In the genomic region with DNA sequence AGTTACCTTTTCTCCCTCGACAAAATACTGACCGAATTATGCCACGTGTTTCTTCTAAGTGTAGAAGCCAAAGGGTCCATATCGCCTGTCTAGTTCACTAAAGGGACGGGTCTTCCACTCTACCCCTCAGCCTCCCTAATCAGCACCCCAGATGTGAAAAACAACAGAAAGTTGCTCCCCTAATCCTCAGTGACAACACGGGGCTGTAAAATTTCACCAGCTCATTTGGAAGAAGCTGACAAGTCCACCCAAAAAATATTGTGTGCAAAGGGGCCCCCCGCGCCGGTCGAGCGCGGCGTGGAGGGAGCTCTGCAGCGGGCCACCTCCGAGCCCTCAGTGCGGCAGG, we compare ENCODE assay signal across 9 mouse cellular contexts. TPM values are rescaled to one million over a fixed set of nuclear protein-coding genes. Genes with fewer than 3 reads are reported as not detected.
DNase-seq lines count a peak whose midpoint lies in the region; ATAC-seq and TF ChIP-seq lines count a peak whose summit lies in the region.
"Had no signal": no experiment of that assay in that cellular context is flagged by ENCODE, and none has a peak within 500 bp of the region (broad histone marks: within the 10 kb centered on the region; RNA-seq: fewer than 3 reads in every experiment).

No protein-coding gene starts in this region.

- TF ChIP-seq EP300 in ES-Bruce4 (IDR thresholded peaks at IDR 0.05; ENCODE audit: insufficient read depth, low read depth, low read length) = no peak
- TF ChIP-seq EP300 in heart, postnatal 0 days (IDR thresholded peaks at IDR 0.05; ENCODE audit: low read depth) = no peak

- no peaks in the 10 kb centered on the region for H3K9me3 ChIP-seq in heart, embryonic 11.5 days (replicated peaks; ENCODE audit: control insufficient read depth, low read length)
- H3K9me3 ChIP-seq in ES-Bruce4 (replicated peaks; ENCODE audit: control insufficient read depth, insufficient read depth, low read length, poor library complexity, severe bottlenecking) = no peaks in the 10 kb centered on the region
- H3K9me3 ChIP-seq in heart, postnatal 0 days (replicated peaks; ENCODE audit: control insufficient read depth, low read length) = no peaks in the 10 kb centered on the region
- peaks cover 12% of the 10 kb centered on the region; the same call in 1 of the 2 replicates for H3K9me3 ChIP-seq in midbrain, embryonic 10.5 days (replicated peaks)

- TF ChIP-seq CTCF in ES-Bruce4 (IDR thresholded peaks at IDR 0.05; ENCODE audit: low read depth, low read length) = no peak
- no peak for TF ChIP-seq CTCF in heart, postnatal 0 days (IDR thresholded peaks at IDR 0.05; ENCODE audit: low read depth)

- no peak for TF ChIP-seq POLR2A in ES-Bruce4 (IDR thresholded peaks at IDR 0.05; ENCODE audit: insufficient read depth, low read length)

- no peaks in the 10 kb centered on the region for H3K4me1 ChIP-seq in heart, embryonic 11.5 days (ENCODE audit: control insufficient read depth, insufficient read depth, low read length)
- H3K4me1 ChIP-seq in ES-Bruce4 (ENCODE audit: control insufficient read depth, insufficient read depth, low read length) = peaks cover 1% of the 10 kb centered on the region
- no peaks in the 10 kb centered on the region for H3K4me1 ChIP-seq in heart, postnatal 0 days (ENCODE audit: control insufficient read depth, insufficient read depth)
- H3K4me1 ChIP-seq in midbrain, embryonic 10.5 days = peaks cover 24% of the 10 kb centered on the region

- H3K4me3 ChIP-seq in heart, embryonic 11.5 days (ENCODE audit: low read depth, low read length) = peak overlapping the region; percentile 56
- peak overlapping the region; percentile 43 for H3K4me3 ChIP-seq in ES-Bruce4 (ENCODE audit: low read depth, low read length)
- peak overlapping the region; percentile 58 for H3K4me3 ChIP-seq in heart, postnatal 0 days (ENCODE audit: low read depth, low read length)
- H3K4me3 ChIP-seq in midbrain, embryonic 10.5 days = peak overlapping the region; percentile 64

- 8% methylated on average over 16 of the region's 16 CpGs for WGBS in heart, embryonic 11.5 days (ENCODE audit: insufficient replicate concordance)
- 11% methylated on average over 10 of the region's 16 CpGs for WGBS in heart, postnatal 0 days
- WGBS in midbrain, embryonic 10.5 days = 28% methylated on average over 16 of the region's 16 CpGs

- no peaks in the 10 kb centered on the region for H3K36me3 ChIP-seq in heart, embryonic 11.5 days (ENCODE audit: control insufficient read depth, insufficient read depth, low read length)
- H3K36me3 ChIP-seq in ES-Bruce4 (ENCODE audit: control insufficient read depth, insufficient read depth, low read length, poor library complexity, severe bottlenecking) = no peaks in the 10 kb centered on the region
- no peaks in the 10 kb centered on the region for H3K36me3 ChIP-seq in heart, postnatal 0 days (replicated peaks; ENCODE audit: control insufficient read depth, insufficient read depth, low read length)
- H3K36me3 ChIP-seq in midbrain, embryonic 10.5 days = no peaks in the 10 kb centered on the region

- peak overlapping the region; percentile 61; the same call in 1 of the 2 replicates for H3K9ac ChIP-seq in heart, embryonic 11.5 days (ENCODE audit: low read depth, low read length)
- H3K9ac ChIP-seq in ES-Bruce4 (ENCODE audit: low read depth, poor library complexity, severe bottlenecking) = peak overlapping the region; percentile 91
- H3K9ac ChIP-seq in heart, postnatal 0 days (replicated peaks; ENCODE audit: low read depth, low read length) = no peak overlapping the region

- H3K27ac ChIP-seq in heart, embryonic 11.5 days (ENCODE audit: low read depth, low read length) = no peak overlapping the region
- H3K27ac ChIP-seq in ES-Bruce4 (ENCODE audit: insufficient read depth, low read length) = no peak overlapping the region
- H3K27ac ChIP-seq in heart, postnatal 0 days (ENCODE audit: low read depth) = no peak overlapping the region
- H3K27ac ChIP-seq in midbrain, embryonic 10.5 days (replicated peaks) = peak overlapping the region; percentile 94

- H3K27me3 ChIP-seq in heart, embryonic 11.5 days (ENCODE audit: control insufficient read depth, insufficient read depth, low read length) = peaks cover 12% of the 10 kb centered on the region
- 0 out of 2 replicates have a peak, but pooled peaks cover 2% of the 10 kb centered on the region for H3K27me3 ChIP-seq in ES-Bruce4 (ENCODE audit: control insufficient read depth, insufficient read depth, low read length, poor library complexity, severe bottlenecking)
- peaks cover 20% of the 10 kb centered on the region for H3K27me3 ChIP-seq in heart, postnatal 0 days (ENCODE audit: control insufficient read depth, insufficient read depth, low read length)
- 0 out of 2 replicates have a peak, but pooled peaks cover 7% of the 10 kb centered on the region for H3K27me3 ChIP-seq in midbrain, embryonic 10.5 days (ENCODE audit: low read depth, poor library complexity, severe bottlenecking)
- H3K27me3 ChIP-seq: CH12.LX had no signal

- peak overlapping the region; percentile 67 for H3K4me2 ChIP-seq in heart, embryonic 11.5 days
- H3K4me2 ChIP-seq in heart, postnatal 0 days (ENCODE audit: low read depth, low read length) = peak overlapping the region; percentile 72

- no peak for ATAC-seq in heart, embryonic 11.5 days (replicated peaks; ENCODE audit: insufficient number of reproducible peaks, low FRiP score, low TSS enrichment)
- no peak for ATAC-seq in heart, postnatal 0 days (ENCODE audit: insufficient read depth, low read depth)

- no peak for DNase-seq in heart, postnatal 4 days
- DNase-seq in heart, postnatal 0 days (ENCODE audit: low spot score) = no peak
- DNase-seq in midbrain, embryonic 10.5 days (ENCODE audit: low spot score) = no peak
- no peak for DNase-seq in cerebellum, postnatal 25 days
- no peak for DNase-seq in left cerebral cortex, adult 18-20 months (ENCODE audit: low spot score in 2 of 2)
- no peak for DNase-seq in B cell, adult 2 months

RNA-seq across cellular contexts. Expression of a gene that starts 8.0 kb away (rescaled TPM):
- polyA plus RNA-seq in heart, embryonic 11.5 days (2014; fragmentation: Nextera tagmentation; extraction: Ambion mirVana) = not detected in 2 replicates
- not detected for total RNA-seq in heart, postnatal 4 days (2021)
- polyA plus RNA-seq in ES-Bruce4 (2011; ENCODE audit: insufficient read depth, insufficient read length, low read depth, missing spikeins) = not detected in 2 replicates
- not detected in 2 replicates for total RNA-seq in heart, postnatal 0 days (2014; rRNA removed; ENCODE audit: low replicate concordance)
- not detected in 2 replicates for polyA plus RNA-seq in heart, postnatal 0 days (2015; fragmentation: Nextera tagmentation; extraction: Ambion mirVana)
- polyA plus RNA-seq in midbrain, embryonic 10.5 days (2016; fragmentation: Nextera tagmentation; extraction: Ambion mirVana) = not detected in 2 replicates
- total RNA-seq in left cerebral cortex, adult 18-20 months (2021) = not detected
- total RNA-seq: CH12.LX had no signal

RNA-seq across cellular contexts. Expression of a gene that starts 45.4 kb away (rescaled TPM):
- polyA plus RNA-seq in heart, embryonic 11.5 days (2014; fragmentation: Nextera tagmentation; extraction: Ambion mirVana) = 6.2 and 6.5 TPM in 2 replicates
- 10 to 100 TPM; 10.1 to 10.2 TPM for total RNA-seq in heart, postnatal 4 days (2021)
- polyA plus RNA-seq in ES-Bruce4 (2011; ENCODE audit: insufficient read depth, insufficient read length, low read depth, missing spikeins) = 14.5 and 17.1 TPM in 2 replicates
- total RNA-seq in heart, postnatal 0 days (2014; rRNA removed; ENCODE audit: low replicate concordance) = 5.5 and 8.8 TPM in 2 replicates
- 1.8 and 2.0 TPM in 2 replicates for polyA plus RNA-seq in heart, postnatal 0 days (2015; fragmentation: Nextera tagmentation; extraction: Ambion mirVana)
- polyA plus RNA-seq in midbrain, embryonic 10.5 days (2016; fragmentation: Nextera tagmentation; extraction: Ambion mirVana) = 12.0 and 13.6 TPM in 2 replicates
- 1 to 10 TPM; 7.7 to 8.1 TPM for total RNA-seq in left cerebral cortex, adult 18-20 months (2021)
